Mouse (Mus musculus) cerebellum, postnatal 36 days (tissue): ENCODE data around the gene Slc25a25.

Source experiments
- DNase-seq, 2 experiments: peaks; one replicate each; pipeline ENCODE4 v3.0.0; 2021 to 2022; ENCODE audit warnings: mixed read lengths in 2 of 2

The Slc25a25 gene

DNA sequence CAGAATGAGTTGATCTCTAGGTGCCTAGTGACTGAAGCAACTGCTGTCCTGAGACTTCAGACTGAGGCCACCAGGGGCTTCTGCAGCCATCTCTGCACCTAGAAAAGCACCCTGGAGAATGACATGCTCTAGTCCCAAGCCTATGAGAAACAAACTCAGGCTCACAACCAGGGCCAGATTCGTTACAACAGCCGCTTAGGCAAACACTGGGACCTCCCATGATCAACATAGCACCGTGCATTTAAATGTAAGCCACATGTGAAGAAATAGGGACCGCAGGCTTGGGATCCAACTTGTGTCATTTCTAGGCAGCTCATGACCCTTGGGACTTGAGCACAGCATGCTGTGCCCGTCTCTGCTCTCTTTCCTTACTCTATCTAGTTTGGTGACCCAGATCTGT is 23.5 kb downstream of the Slc25a25 start:
- DNase-seq: no peak

GRCm38 (mm10) chr2:32426141-32426540 is 25.1 kb downstream of the Slc25a25 start:
- DNase-seq: no peak

- DNase-seq: no peak
Observed at GRCm38 (mm10) chr2:32425568-32425967, 25.7 kb downstream of the Slc25a25 start.

DNA sequence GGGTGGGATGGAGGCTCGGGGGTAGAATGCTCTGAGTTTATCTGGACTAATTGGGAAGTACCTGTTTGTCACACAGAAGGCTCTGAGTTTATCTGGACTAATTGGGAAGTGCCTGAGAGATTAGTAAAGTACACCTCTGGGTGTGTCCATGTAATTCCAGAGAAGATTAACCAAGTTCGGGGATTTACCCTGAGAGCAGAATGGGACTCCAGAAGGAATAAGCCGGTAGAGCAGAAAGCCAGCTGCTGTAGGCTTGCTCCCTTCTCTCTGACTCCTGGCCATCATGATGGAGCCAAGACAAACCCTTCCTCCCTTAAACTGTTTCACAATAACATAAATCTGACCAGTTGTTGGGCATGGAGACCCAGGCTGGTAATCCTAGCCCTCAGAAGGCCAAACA is 26.4 kb downstream of the Slc25a25 start:
- DNase-seq: no peak

DNA sequence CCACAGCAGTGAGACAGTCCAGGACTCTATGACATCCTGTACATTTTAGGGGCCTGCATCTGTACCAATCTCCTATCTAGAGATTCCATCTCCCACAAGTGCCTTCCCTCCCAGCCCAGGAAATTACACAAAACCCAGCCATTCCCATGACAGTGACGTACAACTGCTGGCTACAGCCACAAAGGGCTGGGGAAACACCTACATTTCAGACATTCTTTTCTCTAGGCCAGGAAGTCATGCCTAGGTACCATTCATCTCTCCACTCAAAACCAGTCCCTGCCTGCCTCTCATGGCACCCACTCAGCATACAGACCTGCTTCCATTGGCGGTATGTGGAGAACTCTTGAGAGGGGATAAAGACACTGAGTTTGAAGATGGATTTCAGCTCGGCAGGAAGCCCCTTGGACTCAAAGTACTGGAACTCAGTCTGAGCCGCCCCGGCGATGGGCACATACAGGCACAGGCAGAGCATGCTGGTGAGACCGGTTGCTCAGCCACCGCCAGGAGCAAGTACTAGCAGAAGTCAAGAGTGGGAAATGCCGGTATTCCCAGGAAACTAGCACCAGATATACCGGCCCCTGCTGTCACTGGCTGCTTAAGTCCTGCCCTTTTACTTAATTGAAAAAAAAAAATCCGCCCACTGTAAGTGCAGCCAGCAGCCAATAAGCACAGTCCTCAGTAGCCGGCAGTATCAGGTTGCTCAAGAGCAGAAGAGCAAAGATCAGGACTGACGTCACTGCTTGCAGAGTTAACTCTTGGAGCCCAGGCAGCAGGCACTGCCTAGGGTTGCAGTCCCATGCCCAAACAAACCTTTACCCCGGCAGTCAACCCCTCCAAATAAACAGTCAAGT is 27.5 kb downstream of the Slc25a25 start:
- peak; percentile 38 to 55 for DNase-seq

- DNase-seq: no peak
Observed at GRCm38 (mm10) chr2:32421851-32422251, 29.4 kb downstream of the Slc25a25 start.

DNA sequence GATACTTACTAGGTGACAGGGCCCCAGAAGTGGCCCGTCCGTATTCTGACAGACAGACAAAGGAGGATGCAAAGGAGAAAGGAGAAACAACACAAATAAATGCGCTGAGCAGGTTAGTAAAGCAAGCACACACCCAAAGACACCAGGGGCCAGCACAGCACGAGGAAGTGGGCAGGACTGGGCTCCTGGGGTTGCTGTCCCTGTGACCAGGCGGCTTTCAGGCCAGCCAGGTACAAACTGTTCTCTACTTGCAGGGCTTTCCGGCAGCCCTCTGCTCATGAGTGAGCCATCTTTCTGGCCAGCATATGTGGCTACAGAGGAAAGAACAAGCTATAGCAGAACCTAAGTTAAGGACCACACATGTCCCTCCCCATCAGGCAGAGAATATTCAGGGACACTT is 30.6 kb downstream of the Slc25a25 start:
- no peak for DNase-seq

DNA sequence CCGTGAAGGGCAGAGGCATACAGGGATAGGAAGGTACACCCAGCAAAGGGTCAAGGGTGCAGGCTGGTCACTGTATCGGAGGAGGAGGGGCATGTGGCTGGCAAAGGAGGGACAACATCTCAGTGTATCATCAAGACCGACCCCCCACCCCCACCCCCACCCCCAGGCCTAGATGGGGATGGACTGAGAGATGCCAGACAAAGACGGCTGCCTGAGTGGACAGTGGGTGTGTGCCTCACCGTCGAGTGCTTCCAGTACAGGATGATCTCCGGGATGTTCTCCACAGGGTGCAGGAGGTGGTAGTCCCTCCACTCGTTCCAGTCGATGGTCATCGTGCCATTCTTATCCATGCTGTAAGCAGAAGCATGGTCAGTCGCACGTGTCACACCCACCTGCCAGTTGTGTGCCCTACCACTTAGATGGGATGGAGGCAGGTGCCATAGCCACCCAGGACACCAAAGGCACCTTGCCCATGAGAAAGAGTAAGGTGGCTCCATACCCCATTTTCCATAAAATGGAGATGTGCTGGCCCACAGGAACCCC is 31.1 kb downstream of the Slc25a25 start:
- DNase-seq: no peak

GRCm38 (mm10) chr2:32419359-32419758 is 31.9 kb downstream of the Slc25a25 start:
- DNase-seq: peak; percentile 53

DNA sequence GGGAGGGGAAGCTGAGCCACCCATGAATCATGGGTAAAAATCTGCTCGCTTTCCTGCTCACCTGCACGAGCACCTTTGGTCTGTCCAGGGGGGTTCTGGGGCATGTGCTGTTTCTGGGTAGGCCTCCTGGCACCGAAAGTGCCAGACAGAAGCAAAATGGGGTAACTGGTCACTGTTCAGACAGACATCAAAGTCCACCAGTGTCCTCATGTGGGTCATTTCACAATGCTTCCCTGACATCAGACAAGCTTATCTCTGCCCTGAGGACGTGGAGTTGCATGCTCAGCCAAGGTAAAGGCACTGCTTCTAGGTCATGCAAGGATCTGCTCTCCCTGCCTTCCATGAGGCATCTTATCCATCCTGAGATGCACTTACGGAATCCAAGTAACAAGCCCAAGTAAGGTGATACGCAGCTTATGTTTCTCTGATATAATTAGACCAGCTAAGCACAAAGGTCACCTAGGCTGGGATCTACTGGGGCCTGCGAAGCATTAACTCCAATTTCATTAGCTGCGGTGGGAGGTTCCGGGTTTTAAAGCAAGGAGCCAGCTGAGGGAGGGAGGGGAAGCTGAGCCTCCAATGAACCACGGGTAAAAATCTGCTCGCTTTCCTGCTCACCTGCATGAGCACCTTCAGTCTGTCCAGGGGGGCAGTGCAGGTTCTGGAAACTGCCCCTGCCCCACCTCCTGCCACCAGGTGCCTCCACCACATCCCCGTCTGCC is 32.7 kb downstream of the Slc25a25 start:
- no peak for DNase-seq

DNA sequence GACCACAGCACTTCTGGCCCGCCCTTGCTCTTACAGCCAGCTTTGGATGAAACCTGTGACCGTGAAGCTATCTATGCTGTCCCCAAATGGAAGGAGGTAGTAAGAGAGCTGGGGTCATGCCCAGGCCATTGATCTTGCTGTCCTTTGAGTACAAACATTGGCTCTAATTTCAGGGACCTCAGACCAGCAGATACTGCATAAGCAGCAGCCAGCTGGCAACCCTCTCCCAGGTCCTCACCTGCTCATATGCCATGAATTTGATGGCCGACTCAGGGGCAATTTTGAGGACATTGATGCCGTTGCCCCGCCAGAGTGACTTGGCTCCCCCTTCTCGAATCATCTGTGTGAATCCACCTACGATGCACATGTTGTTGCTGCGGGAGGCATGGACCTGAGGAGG is 33.8 kb downstream of the Slc25a25 start:
- no peak for DNase-seq

DNA sequence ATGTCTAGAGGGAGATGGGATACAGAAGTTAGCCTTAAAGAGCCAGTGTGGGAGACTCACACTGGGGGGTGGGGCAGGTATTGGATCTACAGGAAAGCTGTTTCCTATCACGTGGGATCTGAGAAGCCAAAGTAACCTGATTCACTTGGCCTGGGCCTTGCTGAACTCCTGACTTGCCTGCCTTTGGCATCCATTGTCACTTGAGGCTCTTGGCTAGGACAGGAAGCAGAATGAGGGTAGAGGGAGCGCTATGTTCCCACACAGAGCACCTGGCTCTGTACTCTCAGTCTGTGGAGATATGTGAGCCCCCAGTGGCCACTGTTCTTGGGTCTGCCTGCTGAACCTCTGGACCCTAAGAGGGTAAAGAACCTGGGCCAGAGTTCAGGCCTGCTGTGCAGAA is 34.7 kb downstream of the Slc25a25 start:
- DNase-seq: no peak

- no peak for DNase-seq
Observed at GRCm38 (mm10) chr2:32415801-32416200, 35.4 kb downstream of the Slc25a25 start.

- DNase-seq: no peak
Observed at GRCm38 (mm10) chr2:32413936-32414335, 37.3 kb downstream of the Slc25a25 start.

DNA sequence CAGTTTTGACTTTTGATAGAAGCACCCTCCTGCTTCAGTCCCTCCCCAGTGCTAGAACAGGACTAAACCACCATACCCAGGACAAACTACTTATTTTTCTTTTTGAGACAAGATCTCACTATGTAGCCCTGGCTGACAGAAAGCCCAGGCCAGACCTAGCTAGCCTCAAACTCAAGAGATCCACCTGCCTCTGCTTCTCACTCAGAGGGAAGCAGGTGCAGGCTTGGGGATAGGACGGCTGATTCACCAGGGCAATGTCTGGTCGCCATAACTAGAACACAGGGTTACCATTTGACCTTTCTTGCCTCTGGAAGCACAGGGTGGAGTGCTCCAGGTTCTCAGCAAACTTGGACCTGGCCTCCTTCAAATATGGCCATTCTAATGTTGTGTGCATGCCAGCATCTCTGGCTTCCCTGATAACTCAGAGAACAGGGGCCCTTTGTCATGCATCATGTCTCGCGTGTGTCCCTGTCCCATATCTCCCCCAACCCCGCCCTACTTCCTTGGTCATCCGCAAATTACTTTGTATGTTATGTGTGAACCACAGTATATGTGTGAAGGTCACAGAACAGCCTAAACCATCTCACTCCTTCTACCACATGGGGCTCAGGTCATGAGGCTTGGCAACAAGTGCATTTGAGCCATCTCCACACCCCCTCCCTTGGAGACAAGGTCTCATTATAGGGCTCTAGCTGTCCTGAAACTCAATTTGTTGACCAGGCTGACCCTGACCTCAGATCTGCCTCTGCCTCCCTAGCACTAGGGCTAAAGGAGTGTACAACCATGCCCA is 38.3 kb downstream of the Slc25a25 start:
- no peak for DNase-seq

- DNase-seq: no peak
Observed at GRCm38 (mm10) chr2:32411407-32411806, 39.8 kb downstream of the Slc25a25 start.

GRCm38 (mm10) chr2:32408429-32409424 is 42.5 kb downstream of the Slc25a25 start:
- DNase-seq: no peak

DNA sequence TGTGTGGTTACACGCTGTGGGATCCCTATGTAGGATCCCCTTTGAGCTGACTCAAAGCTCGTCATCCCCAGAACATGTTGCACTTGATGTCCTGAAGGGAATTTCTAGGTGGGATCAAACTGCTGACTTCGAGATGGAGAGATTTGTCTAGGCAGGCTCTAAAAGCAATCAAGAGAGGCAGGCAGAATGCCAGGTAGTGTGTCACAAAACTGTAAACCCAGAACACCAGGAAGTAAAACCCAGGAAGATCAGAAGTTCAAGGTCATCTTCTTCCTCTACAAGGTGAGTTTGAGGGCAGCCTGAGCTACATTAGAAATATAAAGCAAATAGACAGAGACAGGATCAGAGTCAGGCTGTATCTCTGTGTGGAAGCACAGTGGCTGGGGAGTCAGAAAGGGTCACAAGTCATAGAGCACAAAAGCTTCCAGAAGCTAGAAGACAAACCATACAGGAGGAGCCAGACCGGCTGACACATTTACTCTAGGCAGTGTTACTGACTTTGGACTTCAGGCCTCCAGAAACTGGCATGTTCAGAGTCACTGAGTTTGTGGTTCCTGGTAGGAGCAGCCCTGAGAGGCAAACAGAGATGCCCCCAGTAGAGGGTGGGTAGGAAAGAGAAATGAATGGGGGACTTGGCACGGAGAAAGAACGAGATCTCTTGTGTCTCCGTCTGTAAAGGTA is 44.0 kb downstream of the Slc25a25 start:
- DNase-seq: no peak

GRCm38 (mm10) chr2:32404663-32405062 is 46.6 kb downstream of the Slc25a25 start:
- peak; percentile 96 to 99 for DNase-seq

- no peak for DNase-seq
Observed at GRCm38 (mm10) chr2:32396695-32397094, 54.5 kb downstream of the Slc25a25 start.
